Mouse (Mus musculus): ENCODE measurements around the gene Btbd19.

The Btbd19 gene

GRCm38 (mm10) chr4:117133817-117134600, 8.5 kb upstream of the Btbd19 start, which contains the start of gene Plk3:
TSS of gene Plk3 (minus strand) at chr4:117133963.
- peak; percentile 97 to 99 for DNase-seq

DNA sequence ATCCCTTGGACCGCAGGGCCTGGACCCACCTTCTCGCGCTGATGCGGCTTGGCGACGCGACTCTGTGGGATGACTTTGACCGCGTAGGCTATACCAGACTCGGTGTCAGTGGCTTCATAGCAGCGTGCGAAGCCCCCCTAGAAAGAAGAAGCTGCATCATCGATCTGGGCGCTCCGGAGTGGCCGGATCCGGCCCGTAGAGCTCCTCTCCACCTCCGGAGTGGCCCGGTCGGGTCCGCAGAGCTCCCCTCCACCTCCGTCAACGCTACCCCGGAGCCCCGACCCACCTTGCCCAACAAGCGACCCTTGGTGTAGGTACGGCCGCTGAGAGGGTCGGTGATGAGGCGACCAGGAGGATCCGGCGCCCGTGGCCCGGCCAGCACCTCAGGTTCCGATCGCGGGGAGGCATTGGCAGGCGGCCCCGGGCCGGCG, 7.9 kb upstream of the Btbd19 start:
- DNase-seq: no peak

- DNase-seq: no peak
These were observed 7.2 kb upstream of the Btbd19 start for GRCm38 (mm10) chr4:117132794-117133143.

DNA sequence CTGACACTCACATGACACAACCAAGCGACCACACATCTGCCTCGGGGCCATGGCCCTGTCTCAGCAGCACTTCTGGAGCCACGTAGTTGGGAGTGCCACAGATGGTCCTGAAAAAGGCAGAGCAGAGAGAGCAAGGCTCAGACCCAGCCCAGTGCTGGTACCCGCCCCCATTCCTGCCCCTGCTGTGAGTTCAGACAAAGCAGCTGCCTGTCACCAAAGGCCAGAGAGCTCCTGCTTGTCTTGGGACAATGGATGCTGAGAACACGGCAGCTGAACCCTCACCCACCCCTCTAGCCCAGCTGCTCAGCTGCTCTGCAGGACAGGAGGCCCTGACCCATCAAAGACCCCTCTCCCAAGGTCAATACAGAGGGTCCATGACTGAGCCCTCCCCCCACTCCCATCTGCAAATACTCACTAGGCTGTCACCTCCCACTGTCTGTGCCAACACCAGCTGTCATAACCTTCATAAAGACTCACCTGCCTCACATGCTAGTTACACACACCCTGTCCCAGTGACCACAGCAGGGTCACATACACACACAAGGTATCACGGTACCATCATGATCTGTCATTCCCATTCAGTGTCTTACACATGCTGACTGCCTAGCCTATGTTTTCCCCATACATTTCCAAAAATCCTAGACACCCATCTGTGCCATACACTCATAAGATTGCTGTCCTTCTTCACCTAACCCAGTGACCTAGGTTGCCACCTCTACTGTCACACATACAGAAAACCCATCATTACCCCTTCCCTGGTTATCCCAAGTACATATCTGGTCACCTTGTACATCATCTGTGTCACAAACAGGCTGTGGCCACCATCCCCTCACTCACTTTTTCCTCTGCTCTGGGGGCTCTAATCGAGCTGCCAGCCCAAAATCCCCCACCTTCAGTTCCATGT, 6.6 kb upstream of the Btbd19 start:
- DNase-seq: no peak

- DNase-seq: no peak
These were observed 5.7 kb upstream of the Btbd19 start for GRCm38 (mm10) chr4:117131198-117131597.

DNA sequence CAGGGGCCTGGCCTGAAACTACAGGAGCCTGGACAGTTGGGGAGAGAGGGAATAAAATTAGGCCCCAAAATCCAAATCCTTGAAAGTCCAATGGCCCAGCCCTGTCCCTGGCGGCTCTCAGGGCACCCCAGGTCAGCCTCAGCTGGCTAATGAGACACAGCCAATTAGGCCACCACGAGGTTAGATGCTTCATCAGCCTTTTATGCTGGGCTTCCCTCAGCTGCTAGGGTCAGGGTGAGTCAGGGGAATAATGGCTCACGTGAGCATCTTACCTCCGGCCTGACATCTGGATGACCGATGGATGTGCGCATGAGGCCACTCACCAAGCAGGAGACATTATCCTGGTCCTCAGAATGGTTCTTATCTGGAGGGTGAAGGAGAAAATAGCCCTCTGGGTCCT, 5.3 kb upstream of the Btbd19 start:
- DNase-seq: no peak

- DNase-seq: no peak
These were observed 2.6 kb upstream of the Btbd19 start for GRCm38 (mm10) chr4:117127991-117128686.

- DNase-seq: no peak
These were observed 1.3 kb upstream of the Btbd19 start, which contains the start of gene Tctex1d4 for GRCm38 (mm10) chr4:117126675-117127290. TSS of gene Tctex1d4 (plus strand) at chr4:117126794.

GRCm38 (mm10) chr4:117125910-117126674, 567 bp upstream of the Btbd19 start:
- no peak for DNase-seq

GRCm38 (mm10) chr4:117124518-117125347, 792 bp downstream of the Btbd19 start:
- DNase-seq: no peak

DNA sequence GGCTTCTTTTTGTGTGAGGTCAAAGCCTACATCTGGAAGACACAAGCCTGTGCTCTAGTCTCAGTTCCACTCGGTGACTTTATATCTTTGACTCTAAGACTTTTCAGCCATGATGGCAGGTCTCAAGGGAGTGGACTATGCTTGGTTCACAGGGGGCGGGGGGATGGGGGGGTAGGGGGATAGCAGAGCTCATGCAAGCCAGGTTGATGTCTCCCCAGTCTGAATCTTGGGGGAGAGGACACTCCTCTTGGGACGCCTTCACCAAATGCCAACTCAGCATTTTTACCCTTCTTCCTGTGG, 1.4 kb downstream of the Btbd19 start:
- DNase-seq: no peak

- no peak for DNase-seq
These were observed 1.8 kb downstream of the Btbd19 start for GRCm38 (mm10) chr4:117123546-117124217.

DNA sequence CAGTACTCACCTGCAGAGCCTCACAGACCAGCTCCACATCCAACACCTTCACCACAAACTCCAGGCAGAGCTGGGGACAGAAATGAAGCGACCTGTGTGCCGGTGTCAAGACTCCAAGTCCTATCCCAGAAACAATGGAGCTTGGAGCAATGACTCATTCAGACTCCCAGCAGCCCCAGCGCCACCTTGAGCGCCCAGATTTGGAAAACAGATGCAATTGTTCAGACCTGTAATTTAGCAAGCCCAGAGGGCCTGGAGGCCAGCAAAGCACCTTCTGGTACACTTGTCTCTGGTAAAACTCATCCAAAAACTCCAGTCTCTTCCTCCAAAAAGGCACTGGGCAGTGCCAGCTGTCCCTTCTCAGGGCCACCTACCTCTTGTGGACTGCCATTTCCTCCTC, 3.3 kb downstream of the Btbd19 start:
- no peak for DNase-seq

DNA sequence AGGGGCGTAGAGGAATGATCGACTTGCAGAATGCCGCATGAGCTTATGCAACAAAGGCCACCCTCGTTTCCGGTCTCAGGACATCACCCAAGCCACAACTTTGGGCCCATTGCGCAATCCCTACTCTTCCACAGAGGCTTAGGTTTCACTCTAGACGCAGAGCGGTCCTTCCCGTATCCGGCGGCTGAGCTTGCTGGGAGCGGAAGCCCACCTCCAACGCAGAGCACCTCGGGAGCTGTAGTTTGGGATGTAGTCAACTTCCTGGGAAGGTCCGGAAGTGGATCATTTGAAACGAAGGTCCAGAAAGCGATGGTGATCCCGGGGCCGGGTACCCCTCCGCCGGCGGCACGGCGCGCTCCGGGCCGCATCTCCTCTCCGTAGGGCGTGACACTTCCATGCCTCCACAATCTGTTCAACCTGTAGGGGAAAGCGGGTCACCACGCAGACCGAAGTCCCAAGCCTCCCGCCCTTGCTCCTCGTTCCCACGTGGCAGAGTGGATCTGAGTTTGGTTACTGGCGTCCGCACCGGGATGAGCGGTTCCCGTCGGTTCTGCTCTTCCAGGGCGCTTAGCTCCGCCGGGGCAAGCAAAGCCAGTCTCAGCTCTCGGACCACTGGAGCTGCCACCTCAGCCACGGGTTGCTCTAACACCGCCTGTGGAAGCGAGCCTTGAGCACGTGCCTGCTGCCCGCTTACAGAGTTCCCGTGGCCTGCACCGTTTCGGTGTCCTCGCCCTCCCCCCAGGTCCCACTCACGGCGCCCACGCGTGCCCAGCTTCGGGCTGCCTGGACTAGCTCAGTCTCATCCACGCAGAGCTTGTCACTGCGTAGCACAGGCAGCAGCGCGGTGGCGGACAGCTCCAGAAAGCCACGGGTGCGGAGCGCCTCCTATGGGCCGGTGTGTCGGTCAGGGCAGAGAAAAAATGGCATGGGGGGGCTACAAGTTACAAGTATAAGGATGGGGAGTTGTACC, 4.8 kb downstream of the Btbd19 start:
- DNase-seq: peak; percentile 91 to 92

DNA sequence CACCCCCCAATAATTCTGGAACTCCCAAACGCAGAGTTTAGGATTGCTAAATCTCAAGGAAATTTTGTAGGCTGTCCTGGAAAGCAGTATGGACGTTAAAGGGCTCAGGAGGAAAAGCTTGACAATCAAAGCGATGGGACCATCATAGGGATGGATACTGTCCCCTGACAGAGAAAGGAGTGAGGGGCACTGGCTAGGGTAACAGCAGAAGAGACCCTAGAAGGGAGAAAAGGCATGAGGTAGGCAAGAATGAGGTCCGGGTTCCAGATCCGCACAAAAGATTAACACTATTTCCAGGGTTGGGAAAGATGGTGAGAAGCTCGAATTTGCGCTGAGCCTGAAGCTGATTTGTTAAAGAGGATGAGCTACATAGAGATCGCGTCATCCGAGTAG, 5.5 kb downstream of the Btbd19 start:
- DNase-seq: no peak

DNA sequence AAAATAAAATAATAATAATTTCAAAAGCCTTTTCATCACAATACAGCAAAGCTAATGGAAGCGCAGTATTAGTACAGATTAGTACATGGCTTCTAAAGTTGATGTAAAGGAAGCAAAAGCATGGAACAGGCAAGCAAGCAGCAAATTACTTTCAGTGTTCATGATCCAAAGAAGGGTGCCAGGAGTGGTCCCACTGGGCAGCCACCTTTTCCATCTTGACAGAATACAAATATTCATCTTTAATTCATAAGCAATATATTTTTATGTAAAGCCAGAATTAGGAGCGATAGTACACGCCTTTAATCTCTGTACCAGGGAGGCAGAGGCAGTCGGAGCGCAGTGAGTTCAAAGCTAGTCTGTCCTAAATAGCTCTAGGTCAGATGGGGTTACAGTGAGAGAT, 5.9 kb downstream of the Btbd19 start:
- DNase-seq: no peak

DNA sequence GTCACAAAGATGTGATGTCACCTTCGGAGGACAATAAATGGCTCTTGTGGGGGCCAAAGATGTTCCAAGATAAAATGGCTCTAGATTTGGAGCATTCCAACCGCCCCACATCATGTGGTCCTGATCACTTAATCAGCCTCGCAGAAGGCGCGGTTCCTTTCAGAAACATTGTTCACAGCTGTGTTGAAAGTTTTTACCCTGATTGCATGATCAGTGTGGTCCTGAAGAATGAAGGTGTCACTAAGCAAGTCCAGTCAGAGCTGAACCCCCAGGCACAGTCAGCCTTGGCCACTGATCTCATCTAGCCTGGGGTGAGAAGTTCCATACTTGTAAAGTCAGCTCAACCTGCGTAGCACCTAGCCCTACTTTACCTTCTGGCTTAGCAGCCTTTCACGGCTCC, 7.6 kb downstream of the Btbd19 start:
- DNase-seq: no peak

GRCm38 (mm10) chr4:117115592-117115991, 9.9 kb downstream of the Btbd19 start:
- DNase-seq: no peak

DNA sequence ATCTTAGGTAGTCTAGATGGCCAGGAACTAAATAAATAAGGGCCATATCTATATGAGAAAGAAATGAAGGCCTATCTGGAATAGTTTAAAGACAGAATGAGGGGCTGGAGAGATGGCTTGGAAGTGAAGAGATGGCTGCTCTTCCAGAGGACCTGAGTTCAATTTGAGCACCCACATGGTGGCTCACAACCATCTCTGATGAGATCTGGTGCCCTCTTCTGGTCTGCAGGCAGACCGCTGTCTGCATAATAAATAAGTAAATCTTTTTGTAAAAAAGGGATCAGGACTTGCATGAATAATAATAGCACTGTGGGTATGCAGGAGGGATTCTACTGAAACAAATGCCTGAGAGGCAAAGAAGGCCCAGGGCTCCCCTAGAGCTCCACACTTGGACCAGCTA, 12.3 kb downstream of the Btbd19 start:
- no peak for DNase-seq
